8 mouse cellular contexts compared by ENCODE assay signal in the genomic region with DNA sequence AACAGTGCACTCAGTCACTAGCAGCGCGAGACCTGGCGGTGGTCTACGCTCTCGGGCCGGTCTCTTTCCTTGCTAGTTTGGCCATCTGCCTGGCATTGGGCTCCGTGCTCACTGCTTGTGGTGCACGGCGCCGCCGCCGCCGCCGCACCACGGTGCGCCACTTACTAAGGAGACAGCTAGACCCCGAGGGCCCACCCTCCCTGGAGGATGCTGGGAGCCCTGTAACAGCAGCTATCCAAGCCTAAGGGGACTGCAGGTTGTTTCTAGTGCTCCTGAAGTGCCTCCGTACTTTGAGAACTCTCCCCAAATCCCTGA. TPM values are rescaled to one million over a fixed set of nuclear protein-coding genes. Genes with fewer than 3 reads are reported as not detected.
DNase-seq lines count a peak whose midpoint lies in the region; ATAC-seq and TF ChIP-seq lines count a peak whose summit lies in the region.

No protein-coding gene starts in this region.

- H3K4me2 ChIP-seq in lung, embryonic 15.5 days: peak overlapping the region; percentile 38

- H3K4me1 ChIP-seq in kidney, adult 2 months (ENCODE audit: control insufficient read depth, insufficient read depth, low read length): peaks cover 8% of the 10 kb centered on the region
- H3K4me1 ChIP-seq in hindbrain, embryonic 10.5 days (replicated peaks): peaks cover 30% of the 10 kb centered on the region
- H3K4me1 ChIP-seq in lung, embryonic 15.5 days: peaks cover 50% of the 10 kb centered on the region

- DNase-seq in kidney, adult 2 months: peak; percentile 31
- no peak for DNase-seq in kidney, adult 11 months
- DNase-seq in cerebellum, adult 9-10 months: peak; percentile 80
- peak; percentile 16 for DNase-seq in hindbrain, embryonic 10.5 days (ENCODE audit: low spot score)
- DNase-seq in urinary bladder, adult 2 months (ENCODE audit: low spot score): no peak
- no peak for DNase-seq in adrenal gland, postnatal 25 days
- DNase-seq in urinary bladder, postnatal 14 days (ENCODE audit: low spot score): no peak

- H3K9ac ChIP-seq in lung, embryonic 15.5 days: no peak overlapping the region

- H3K9me3 ChIP-seq in hindbrain, embryonic 10.5 days: no peaks in the 10 kb centered on the region
- H3K9me3 ChIP-seq in lung, embryonic 15.5 days: no peaks in the 10 kb centered on the region

- peak overlapping the region; percentile 5; the same call in 1 of the 2 replicates for H3K4me3 ChIP-seq in kidney, adult 2 months (ENCODE audit: insufficient read depth, low read depth, low read length)
- H3K4me3 ChIP-seq in hindbrain, embryonic 10.5 days: peak overlapping the region; percentile 29
- peak overlapping the region; percentile 35; the same call in 1 of the 2 replicates for H3K4me3 ChIP-seq in lung, embryonic 15.5 days

- no peak overlapping the region for H3K27ac ChIP-seq in kidney, adult 2 months (ENCODE audit: insufficient read depth, low read depth, low read length)
- no peak overlapping the region for H3K27ac ChIP-seq in hindbrain, embryonic 10.5 days
- no peak overlapping the region for H3K27ac ChIP-seq in lung, embryonic 15.5 days

- H3K36me3 ChIP-seq in kidney, adult 2 months (ENCODE audit: control insufficient read depth, insufficient read depth, low read length): no peaks in the 10 kb centered on the region
- H3K36me3 ChIP-seq in hindbrain, embryonic 10.5 days: peaks cover 7% of the 10 kb centered on the region
- peaks cover 3% of the 10 kb centered on the region; the same call in 1 of the 2 replicates for H3K36me3 ChIP-seq in lung, embryonic 15.5 days

- H3K27me3 ChIP-seq in kidney, adult 2 months (replicated peaks; ENCODE audit: control insufficient read depth, insufficient read depth, low read length): no peaks in the 10 kb centered on the region; the same call in 1 of the 2 replicates
- H3K27me3 ChIP-seq in hindbrain, embryonic 10.5 days (ENCODE audit: insufficient read depth, poor library complexity, severe bottlenecking): peaks cover 86% of the 10 kb centered on the region
- peaks cover 71% of the 10 kb centered on the region for H3K27me3 ChIP-seq in lung, embryonic 15.5 days

- 2% methylated on average over 18 of the region's 18 CpGs for WGBS in kidney, adult 2 months
- under 1% methylated on average over 18 of the region's 18 CpGs for WGBS in hindbrain, embryonic 10.5 days
- WGBS in lung, embryonic 15.5 days: 4% methylated on average over 18 of the region's 18 CpGs

- no peak for TF ChIP-seq POLR2A in kidney, adult 2 months (IDR thresholded peaks at IDR 0.05; ENCODE audit: low read depth, low read length)

- ATAC-seq in lung, embryonic 15.5 days (ENCODE audit: borderline replicate concordance, extremely low read depth, low FRiP score, low TSS enrichment): no peak

- no peak for TF ChIP-seq CTCF in kidney, adult 2 months (conservative IDR thresholded peaks at IDR 0.05; ENCODE audit: insufficient read depth, insufficient read length, low read depth, low read length)

RNA-seq across cellular contexts. Expression of a gene that starts 1.1 kb away (rescaled TPM):
- polyA plus RNA-seq in kidney, adult 2 months (2012; rRNA removed): 2.7 and 3.0 TPM in 2 replicates
- not detected in 2 replicates for polyA plus RNA-seq in hindbrain, embryonic 10.5 days (2016; fragmentation: Nextera tagmentation; extraction: Ambion mirVana)
- 3.4 and 4.5 TPM in 2 replicates for polyA plus RNA-seq in lung, embryonic 15.5 days (2015; fragmentation: Nextera tagmentation; extraction: Ambion mirVana)
- 7.0 and 8.2 TPM in 2 replicates for polyA plus RNA-seq in urinary bladder, adult 2 months (2012; rRNA removed)
- total RNA-seq in adrenal gland, postnatal 25 days (2021): not detected in 2 replicates

RNA-seq across cellular contexts. Expression of a gene that starts 2.8 kb away (rescaled TPM):
- not detected in 2 replicates for polyA plus RNA-seq in kidney, adult 2 months (2012; rRNA removed)
- not detected in 2 replicates for polyA plus RNA-seq in hindbrain, embryonic 10.5 days (2016; fragmentation: Nextera tagmentation; extraction: Ambion mirVana)
- not detected in 2 replicates for polyA plus RNA-seq in lung, embryonic 15.5 days (2015; fragmentation: Nextera tagmentation; extraction: Ambion mirVana)
- not detected in 2 replicates for polyA plus RNA-seq in urinary bladder, adult 2 months (2012; rRNA removed)
- total RNA-seq in adrenal gland, postnatal 25 days (2021): not detected in 2 replicates

RNA-seq across cellular contexts. Expression of a gene that starts 18.5 kb away (rescaled TPM):
- 82.6 and 92.3 TPM in 2 replicates for polyA plus RNA-seq in kidney, adult 2 months (2012; rRNA removed)
- 150 and 156 TPM in 2 replicates for polyA plus RNA-seq in hindbrain, embryonic 10.5 days (2016; fragmentation: Nextera tagmentation; extraction: Ambion mirVana)
- 132 and 136 TPM in 2 replicates for polyA plus RNA-seq in lung, embryonic 15.5 days (2015; fragmentation: Nextera tagmentation; extraction: Ambion mirVana)
- 84.5 and 88.3 TPM in 2 replicates for polyA plus RNA-seq in urinary bladder, adult 2 months (2012; rRNA removed)
- total RNA-seq in adrenal gland, postnatal 25 days (2021): 70.9 and 95.1 TPM in 2 replicates

RNA-seq across cellular contexts. Expression of a gene that starts 18.5 kb away (rescaled TPM):
- 46.2 and 48.8 TPM in 2 replicates for polyA plus RNA-seq in kidney, adult 2 months (2012; rRNA removed)
- 248 and 259 TPM in 2 replicates for polyA plus RNA-seq in hindbrain, embryonic 10.5 days (2016; fragmentation: Nextera tagmentation; extraction: Ambion mirVana)
- 229 and 239 TPM in 2 replicates for polyA plus RNA-seq in lung, embryonic 15.5 days (2015; fragmentation: Nextera tagmentation; extraction: Ambion mirVana)
- 58.8 and 84.8 TPM in 2 replicates for polyA plus RNA-seq in urinary bladder, adult 2 months (2012; rRNA removed)
- total RNA-seq in adrenal gland, postnatal 25 days (2021): 35.1 and 47.7 TPM in 2 replicates

RNA-seq across cellular contexts. Expression of a gene that starts 28.2 kb away (rescaled TPM):
- polyA plus RNA-seq in kidney, adult 2 months (2012; rRNA removed): 0.34 and 0.41 TPM in 2 replicates
- polyA plus RNA-seq in hindbrain, embryonic 10.5 days (2016; fragmentation: Nextera tagmentation; extraction: Ambion mirVana): 1.2 and 4.5 TPM in 2 replicates
- polyA plus RNA-seq in lung, embryonic 15.5 days (2015; fragmentation: Nextera tagmentation; extraction: Ambion mirVana): 0.45 and 0.48 TPM in 2 replicates
- 1.1 TPM in 2 replicates for polyA plus RNA-seq in urinary bladder, adult 2 months (2012; rRNA removed)
- 9.0 and 12.6 TPM in 2 replicates for total RNA-seq in adrenal gland, postnatal 25 days (2021)

Comparison
In these comparisons a context has a peak if more than half of its experiments do, and no peak if none do; other contexts are left out.
1. DNase-seq: peak in kidney, adult 2 months (single experiment), cerebellum, adult 9-10 months (single experiment) and hindbrain, embryonic 10.5 days (single experiment); none in kidney, adult 11 months (single experiment), urinary bladder, adult 2 months (single experiment), adrenal gland, postnatal 25 days (single experiment) and urinary bladder, postnatal 14 days (single experiment).
2. Peak in every context shown above with its lines, with median percentiles within 50 percentile points of each other: H3K4me3 ChIP-seq.